Mouse (Mus musculus) cortical plate, adult 2 months (tissue): ENCODE measurements around the gene Pea15a. TPM values are rescaled to one million over a fixed set of nuclear protein-coding genes. Genes with fewer than 3 reads are reported as not detected.
A peak's percentile ranks its signal among the peaks of the same experiment; 100 is the strongest.
"Not testable (repeated sequence)": the region's sequence is repeated elsewhere in the genome, so short reads cannot be mapped to it uniquely, and the experiment has no call there.

Experiments used
- H3K27ac ChIP-seq: fragments of 200-500 bp; 2 replicates; pipeline ENCODE4 v1.5.1; 2012; ENCODE audit warnings: low read length, control low read depth, inconsistent platforms; ENCODE audit not compliant: insufficient read depth
- H3K4me1 ChIP-seq: fragments of 200-500 bp; 2 replicates; pipeline ENCODE4 v1.6.1; 2011; ENCODE audit warnings: low read length; ENCODE audit not compliant: control insufficient read depth, insufficient read depth
- H3K4me3 ChIP-seq: fragments of 200-500 bp; 2 replicates; pipeline ENCODE4 v1.5.1; 2011; ENCODE audit warnings: mild to moderate bottlenecking, low read length, control low read depth; ENCODE audit not compliant: insufficient read depth
- CTCF ChIP-seq: fragments of 200-500 bp; IDR thresholded peaks from 2 replicates; pipeline ENCODE4 v1.5.1; 2011; ENCODE audit warnings: mild to moderate bottlenecking, control low read depth, low read length; ENCODE audit not compliant: insufficient read depth; ENCODE audit errors: extremely low read depth
- POLR2A ChIP-seq: fragments of 200-500 bp; IDR thresholded peaks from 2 replicates; pipeline ENCODE4 v1.6.1; 2011; ENCODE audit warnings: mild to moderate bottlenecking, low read length, control low read depth; ENCODE audit not compliant: insufficient read depth; ENCODE audit errors: extremely low read depth
- polyA plus RNA-seq: library from polyadenylated mRNA; depleted of rRNA; stranded (reverse); fragments of >200 nt; gene quantifications from 2 replicates; pipeline ENCODE4 v1.2.3, GENCODE M21; 2012; rRNA removed

The Pea15a gene
- polyA plus RNA-seq: 530 and 543 TPM in 2 replicates

DNA sequence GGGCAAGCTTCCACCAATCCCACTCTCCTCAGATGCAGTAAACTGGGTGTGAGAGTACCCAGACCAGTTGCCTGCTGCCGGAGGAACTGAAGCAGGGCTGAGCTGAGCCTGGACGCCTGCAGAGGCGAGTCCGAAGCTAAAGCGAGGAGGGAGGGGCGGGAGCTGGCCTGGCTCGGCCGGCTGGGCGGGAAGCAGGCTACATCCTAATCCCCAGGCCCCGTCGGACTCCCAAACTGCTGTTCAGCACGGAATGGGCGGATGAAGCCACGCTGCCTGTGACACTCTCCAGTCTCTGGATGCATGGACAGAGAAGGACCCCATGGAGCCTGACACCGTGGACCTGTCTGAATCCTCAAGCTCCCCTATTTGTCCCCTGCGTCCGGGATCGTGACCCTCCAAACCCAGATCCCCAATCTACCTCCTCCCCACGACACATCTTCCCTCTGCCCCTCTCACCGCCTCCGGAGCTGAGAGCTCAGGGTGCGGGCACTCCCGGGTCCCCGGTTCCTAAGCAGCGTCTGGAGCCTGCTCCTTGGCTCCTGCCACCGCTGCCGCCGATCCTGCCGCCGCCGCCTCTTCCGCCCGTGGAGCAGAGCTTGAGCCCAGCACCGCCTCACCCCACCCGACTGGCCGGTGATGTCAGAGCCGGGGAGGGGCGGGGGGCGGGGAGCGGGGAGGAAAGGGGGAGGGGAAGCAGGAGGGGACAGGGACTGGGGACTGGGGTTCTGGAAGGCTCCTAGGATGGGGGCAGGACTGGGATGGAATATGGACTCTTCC lies at the start of gene Pea15a:
Gene Pea15a, minus strand, starts transcription at position 664 of the 777 bp plus-strand sequence.
- peaks cover 16% of the 10 kb centered on the region for H3K4me1 ChIP-seq

GRCm38 (mm10) chr1:172247679-172248078 lies 41.1 kb upstream of the Pea15a start:
- TF ChIP-seq POLR2A (no peak), CTCF (peak; percentile 37; the same call in 1 of the 2 replicates)
- no peaks in the 10 kb centered on the region for H3K4me1 ChIP-seq
- H3K27ac ChIP-seq: no peak overlapping the region
- H3K4me3 ChIP-seq: no peak overlapping the region

More for the DNA sequence above, at the start of gene Pea15a:
- peak within 1 kb of the TSS; percentile 91 for H3K4me3 ChIP-seq
- TF ChIP-seq CTCF (no peak), POLR2A (peak; percentile 59; the same call in 1 of the 2 replicates)
- H3K27ac ChIP-seq: peak within 1 kb of the TSS; percentile 94

DNA sequence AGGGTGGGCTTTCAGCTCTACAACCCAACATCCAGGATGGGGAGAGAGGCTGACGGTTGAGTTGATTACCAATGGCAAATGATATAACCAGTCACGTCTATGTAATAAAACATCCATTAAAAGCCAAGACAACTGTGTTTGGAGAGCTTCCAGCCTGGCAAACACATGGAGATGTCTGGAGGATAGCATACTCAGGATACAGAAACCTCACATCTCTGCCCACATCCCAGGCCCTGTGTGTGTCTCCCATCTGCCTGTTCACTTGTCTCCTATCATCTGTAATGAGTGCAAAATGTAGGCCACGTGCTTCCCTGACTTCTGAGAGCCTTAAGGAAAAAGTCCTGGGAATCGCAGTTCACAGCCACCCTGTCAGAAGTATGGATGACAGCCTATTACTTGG lies 40.6 kb upstream of the Pea15a start:
- no peaks in the 10 kb centered on the region for H3K4me1 ChIP-seq
- no peak overlapping the region for H3K27ac ChIP-seq
- no peak for TF ChIP-seq POLR2A
- no peak for TF ChIP-seq CTCF
- H3K4me3 ChIP-seq: no peak overlapping the region

GRCm38 (mm10) chr1:172244645-172245044 lies 38.0 kb upstream of the Pea15a start:
- not testable (repeated sequence) for H3K4me3 ChIP-seq, H3K4me1 ChIP-seq, H3K27ac ChIP-seq

GRCm38 (mm10) chr1:172243547-172244205 lies 37.1 kb upstream of the Pea15a start:
- Histone ChIP-seq H3K4me3 (no peak overlapping the region), H3K27ac (no peak overlapping the region), H3K4me1 (no peaks in the 10 kb centered on the region)
- TF ChIP-seq CTCF: no peak
- no peak for TF ChIP-seq POLR2A

GRCm38 (mm10) chr1:172242401-172242800 lies 35.8 kb upstream of the Pea15a start:
- TF ChIP-seq POLR2A: no peak
- TF ChIP-seq CTCF: no peak
- H3K4me1 ChIP-seq: no peaks in the 10 kb centered on the region
- no peak overlapping the region for H3K27ac ChIP-seq
- no peak overlapping the region for H3K4me3 ChIP-seq

GRCm38 (mm10) chr1:172240945-172241708 lies 34.5 kb upstream of the Pea15a start:
- Histone ChIP-seq H3K27ac (no peak overlapping the region), H3K4me3 (no peak overlapping the region)
- TF ChIP-seq CTCF: no peak
- no peak for TF ChIP-seq POLR2A

DNA sequence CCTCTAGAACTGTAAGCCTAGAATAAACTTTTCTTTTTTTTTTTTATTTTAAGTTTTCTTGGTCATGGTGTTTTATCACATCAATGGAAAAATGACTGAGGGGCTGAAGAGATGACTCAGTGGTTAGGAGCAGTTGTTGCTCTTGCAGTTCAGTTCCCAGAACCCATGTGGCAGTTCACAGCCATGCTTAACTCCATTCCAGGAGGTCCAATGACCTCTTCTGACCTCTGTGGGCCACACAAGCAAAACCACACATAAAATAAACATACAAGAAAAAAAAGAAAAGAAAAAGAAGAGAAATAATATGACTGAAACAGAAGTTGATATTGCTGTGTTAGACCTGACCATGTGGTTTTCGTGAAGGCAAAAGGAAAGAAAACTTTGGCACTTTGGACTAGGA lies 22.6 kb upstream of the Pea15a start:
- Histone ChIP-seq H3K4me1 (no peaks in the 10 kb centered on the region), H3K4me3 (no peak overlapping the region), H3K27ac (no peak overlapping the region)
- TF ChIP-seq CTCF (no peak), POLR2A (no peak)

More at GRCm38 (mm10) chr1:172240945-172241708, 34.5 kb upstream of the Pea15a start:
- H3K4me1 ChIP-seq: no peaks in the 10 kb centered on the region

- TF ChIP-seq CTCF (no peak), POLR2A (no peak)
- no peaks in the 10 kb centered on the region for H3K4me1 ChIP-seq
- H3K4me3 ChIP-seq: no peak overlapping the region
- H3K27ac ChIP-seq: no peak overlapping the region
Observed at GRCm38 (mm10) chr1:172228209-172228608, 21.6 kb upstream of the Pea15a start.
